Mouse (Mus musculus) liver, adult 2 months (tissue): ENCODE results near the gene Tmem107.

ENCODE experiments used
- CTCF ChIP-seq: fragments of 200-500 bp; IDR thresholded peaks from 2 replicates; pipeline ENCODE4 v1.5.1; 2011; ENCODE audit warnings: low read depth, low read length, control low read depth
- POLR2A ChIP-seq: fragments of 200-500 bp; IDR thresholded peaks from 2 replicates; pipeline ENCODE4 v1.6.1; 2011; ENCODE audit warnings: low read length, control low read depth; ENCODE audit not compliant: insufficient read depth; ENCODE audit errors: extremely low read depth

GRCm38 (mm10) chr11:69061255-69061912 is 9.2 kb upstream of the Tmem107 start:
- TF ChIP-seq CTCF: no peak
- no peak for TF ChIP-seq POLR2A
